16 mouse cellular contexts compared by ENCODE assay signal in genomic region chr5:102100246-102101241, GRCm38 (mm10). TPM values are rescaled to one million over a fixed set of nuclear protein-coding genes. Genes with fewer than 3 reads are reported as not detected.
A peak's percentile ranks its signal among the peaks of the same experiment; 100 is the strongest.
DNase-seq lines count a peak whose midpoint lies in the region; ATAC-seq and TF ChIP-seq lines count a peak whose summit lies in the region.
"Had no signal": no experiment of that assay in that cellular context is flagged by ENCODE, and none has a peak within 500 bp of the region (broad histone marks: within the 10 kb centered on the region; RNA-seq: fewer than 3 reads in every experiment).

No protein-coding gene starts in this region.

- peak; percentile 89 for DNase-seq in heart, adult 11 months
- no peak for DNase-seq in heart, postnatal 10 days
- DNase-seq in retina, postnatal 1 day = peak; percentile 25
- DNase-seq in heart, adult 2 months = no peak
- DNase-seq in lung, adult 18-20 months = no peak
- DNase-seq: adrenal gland, adult 2 months; gastrocnemius, postnatal 10 days; liver, embryonic 13.5 days; lung, postnatal 14 days; right cerebral cortex, postnatal 25 days; thymus, adult 18-20 months had no signal

- no peak for TF ChIP-seq CTCF in heart, adult 2 months (IDR thresholded peaks at IDR 0.05)

- H3K9me3 ChIP-seq in hindbrain, embryonic 12.5 days (replicated peaks) = peaks cover 3% of the 10 kb centered on the region; the same call in 1 of the 2 replicates
- H3K9me3 ChIP-seq in midbrain, embryonic 13.5 days = no peaks in the 10 kb centered on the region
- H3K9me3 ChIP-seq: heart, embryonic 12.5 days; kidney, embryonic 15.5 days; liver, embryonic 13.5 days had no signal

- WGBS in hindbrain, embryonic 12.5 days = 43% methylated on average over 21 of the region's 21 CpGs
- 28% methylated on average over 21 of the region's 21 CpGs for WGBS in midbrain, embryonic 13.5 days
- 78% methylated on average over 21 of the region's 21 CpGs for WGBS in heart, adult 2 months

- no peaks in the 10 kb centered on the region for H3K27me3 ChIP-seq in hindbrain, embryonic 12.5 days
- H3K27me3 ChIP-seq in midbrain, embryonic 13.5 days = no peaks in the 10 kb centered on the region
- no peaks in the 10 kb centered on the region for H3K27me3 ChIP-seq in heart, adult 2 months (ENCODE audit: control insufficient read depth, insufficient read depth, low read length)
- H3K27me3 ChIP-seq: heart, embryonic 12.5 days; kidney, embryonic 15.5 days; liver, embryonic 13.5 days had no signal

- TF ChIP-seq POLR2A in heart, adult 2 months (IDR thresholded peaks at IDR 0.05; ENCODE audit: insufficient read depth, low read depth, low read length) = no peak

- peaks cover 12% of the 10 kb centered on the region; the same call in 1 of the 2 replicates for H3K4me1 ChIP-seq in hindbrain, embryonic 12.5 days
- H3K4me1 ChIP-seq in midbrain, embryonic 13.5 days (replicated peaks) = peaks cover 21% of the 10 kb centered on the region
- no peaks in the 10 kb centered on the region for H3K4me1 ChIP-seq in heart, adult 2 months (ENCODE audit: control insufficient read depth, insufficient read depth, low read length)
- H3K4me1 ChIP-seq: heart, embryonic 12.5 days; liver, embryonic 13.5 days had no signal

- TF ChIP-seq EP300 in heart, adult 2 months (IDR thresholded peaks at IDR 0.05; ENCODE audit: insufficient read depth, low read depth, low read length) = no peak

- no peaks in the 10 kb centered on the region for H3K79me2 ChIP-seq in heart, adult 2 months (replicated peaks; ENCODE audit: control insufficient read depth, insufficient read depth, low read length)

- H3K36me3 ChIP-seq in hindbrain, embryonic 12.5 days = no peaks in the 10 kb centered on the region
- H3K36me3 ChIP-seq in midbrain, embryonic 13.5 days = no peaks in the 10 kb centered on the region
- no peaks in the 10 kb centered on the region for H3K36me3 ChIP-seq in heart, adult 2 months (ENCODE audit: control insufficient read depth, insufficient read depth, low read length)
- H3K36me3 ChIP-seq: heart, embryonic 12.5 days; kidney, embryonic 15.5 days; liver, embryonic 13.5 days had no signal

- H3K27ac ChIP-seq in hindbrain, embryonic 12.5 days = peak overlapping the region; percentile 69
- peak overlapping the region; percentile 81 for H3K27ac ChIP-seq in midbrain, embryonic 13.5 days
- H3K27ac ChIP-seq in heart, adult 2 months = no peak overlapping the region
- H3K27ac ChIP-seq: kidney, embryonic 15.5 days; liver, embryonic 13.5 days had no signal

- peak; percentile 76 for ATAC-seq in hindbrain, embryonic 12.5 days (ENCODE audit: low FRiP score)
- peak; percentile 91 for ATAC-seq in midbrain, embryonic 13.5 days
- ATAC-seq in frontal cortex, adult (ENCODE audit: low TSS enrichment) = no peak

- H3K4me2 ChIP-seq in hindbrain, embryonic 12.5 days (replicated peaks) = peak overlapping the region; percentile 33
- peak overlapping the region; percentile 48 for H3K4me2 ChIP-seq in midbrain, embryonic 13.5 days (replicated peaks)
- H3K4me2 ChIP-seq: heart, embryonic 12.5 days; kidney, embryonic 15.5 days; liver, embryonic 13.5 days had no signal

- intact Hi-C loops in heart, postnatal 10 days (cut with DNase I) = no loop called here
- intact Hi-C loops in heart, adult 2 months (cut with DNase I) = no loop called here

- no peak overlapping the region for H3K9ac ChIP-seq in hindbrain, embryonic 12.5 days
- H3K9ac ChIP-seq in midbrain, embryonic 13.5 days (replicated peaks) = no peak overlapping the region
- no peak overlapping the region for H3K9ac ChIP-seq in heart, adult 2 months (ENCODE audit: low read depth, low read length)
- H3K9ac ChIP-seq: heart, embryonic 12.5 days; kidney, embryonic 15.5 days; liver, embryonic 13.5 days had no signal

- no peak overlapping the region for H3K4me3 ChIP-seq in hindbrain, embryonic 12.5 days
- peak overlapping the region; percentile 0; the same call in 1 of the 2 replicates for H3K4me3 ChIP-seq in midbrain, embryonic 13.5 days (replicated peaks)
- H3K4me3 ChIP-seq in heart, adult 2 months = no peak overlapping the region
- H3K4me3 ChIP-seq: heart, embryonic 12.5 days; kidney, embryonic 15.5 days; liver, embryonic 13.5 days had no signal

RNA-seq across cellular contexts. Expression of gene Wdfy3, which starts 30.8 kb away (rescaled TPM):
- 10 to 100 TPM; 43.1 to 43.8 TPM for total RNA-seq in heart, postnatal 10 days (2021)
- polyA plus RNA-seq in hindbrain, embryonic 12.5 days (2016; fragmentation: Nextera tagmentation; extraction: Ambion mirVana) = 41.3 and 41.9 TPM in 2 replicates
- polyA plus RNA-seq in midbrain, embryonic 13.5 days (2015; fragmentation: Nextera tagmentation; extraction: Ambion mirVana) = 30.0 and 33.6 TPM in 2 replicates
- total RNA-seq in heart, adult 2 months (2021) = 10 to 100 TPM; 29.0 to 29.3 TPM
- polyA plus RNA-seq in heart, adult 2 months (2012; rRNA removed) = 11.6 and 13.9 TPM in 2 replicates

Comparison
In these comparisons a context has a peak if more than half of its experiments do, and no peak if none do; other contexts are left out.
1. DNase-seq: peak in heart, adult 11 months (single experiment) and retina, postnatal 1 day (single experiment); none in heart, postnatal 10 days (0 of 2), heart, adult 2 months (0 of 2) and lung, adult 18-20 months (0 of 2).